Mouse (Mus musculus) forebrain, embryonic 10.5 days (tissue): ENCODE measurements around the gene Kansl1l. TPM values are rescaled to one million over a fixed set of nuclear protein-coding genes. Genes with fewer than 3 reads are reported as not detected.

ENCODE experiments used
- DNase-seq: peaks from one replicate; pipeline ENCODE4 v3.0.0-alpha.2; 2017; ENCODE audit warnings: low spot score; ENCODE audit errors: extremely low spot score
- H3K27ac ChIP-seq: fragments of 300-500 bp; sonication (generic); 2 replicates; pipeline ENCODE4 v1.5.1; 2016; ENCODE audit warnings: mild to moderate bottlenecking
- H3K27me3 ChIP-seq: fragments of 300-500 bp; sonication (generic); 2 replicates; pipeline ENCODE4 v1.6.1; 2016; ENCODE audit warnings: mild to moderate bottlenecking; ENCODE audit not compliant: poor library complexity, severe bottlenecking
- H3K36me3 ChIP-seq: fragments of 300-500 bp; sonication (generic); replicated peaks from 2 replicates; pipeline ENCODE4 v1.6.1; 2016; ENCODE audit warnings: mild to moderate bottlenecking, moderate library complexity
- H3K4me1 ChIP-seq: fragments of 300-500 bp; sonication (generic); 2 replicates; pipeline ENCODE4 v1.6.1; 2016
- H3K4me3 ChIP-seq: fragments of 300-500 bp; sonication (generic); 2 replicates; pipeline ENCODE4 v1.5.1; 2016; ENCODE audit warnings: mild to moderate bottlenecking, moderate library complexity
- H3K9me3 ChIP-seq: fragments of 300-500 bp; sonication (generic); 2 replicates; pipeline ENCODE4 v1.6.1; 2016; ENCODE audit warnings: mild to moderate bottlenecking, moderate library complexity
- WGBS: fragments of 180-500 bp; shearing (Covaris S2); methylation state at CpG from one replicate; pipeline ENCODE4 v1.1.7; 2016; 5-methylcytosine and 5-hydroxymethylcytosine counted together
- polyA plus RNA-seq: library from polyadenylated mRNA; unstranded; fragments of >200 nt; fragmentation: Nextera tagmentation; extraction: Ambion mirVana; gene quantifications from 2 replicates; pipeline ENCODE4 v1.2.1, GENCODE M21; 2016

The Kansl1l gene
- polyA plus RNA-seq, 1 experiment from 2014 or later: 7.1 TPM

GRCm38 (mm10) chr1:66813191-66813590 lies 4.2 kb downstream of the Kansl1l start:
- Histone ChIP-seq H3K27me3 (peaks cover 2% of the 10 kb centered on the region; the same call in 1 of the 2 replicates), H3K4me3 (no peak overlapping the region), H3K36me3 (no peaks in the 10 kb centered on the region), H3K4me1 (peaks cover 5% of the 10 kb centered on the region; the same call in 1 of the 2 replicates), H3K27ac (no peak overlapping the region), H3K9me3 (no peaks in the 10 kb centered on the region)
- 84% methylated on average over 1 of the region's 1 CpGs for WGBS
- no peak for DNase-seq

- no peaks in the 10 kb centered on the region for H3K4me1 ChIP-seq
- no peaks in the 10 kb centered on the region for H3K9me3 ChIP-seq
- WGBS: 85% methylated on average over 1 of the region's 1 CpGs
- H3K27me3 ChIP-seq: no peaks in the 10 kb centered on the region
- H3K4me3 ChIP-seq: no peak overlapping the region
- no peak for DNase-seq
- H3K27ac ChIP-seq: no peak overlapping the region
- peaks cover 1% of the 10 kb centered on the region; the same call in 1 of the 2 replicates for H3K36me3 ChIP-seq
These were observed 10.5 kb downstream of the Kansl1l start for GRCm38 (mm10) chr1:66806821-66807220.

- H3K27ac ChIP-seq: no peak overlapping the region
- H3K4me3 ChIP-seq: no peak overlapping the region
- 93% methylated on average over 1 of the region's 1 CpGs for WGBS
- no peak for DNase-seq
- H3K4me1 ChIP-seq: no peaks in the 10 kb centered on the region
- no peaks in the 10 kb centered on the region for H3K27me3 ChIP-seq
- peaks cover 13% of the 10 kb centered on the region for H3K36me3 ChIP-seq
- H3K9me3 ChIP-seq: no peaks in the 10 kb centered on the region
These were observed 12.0 kb downstream of the Kansl1l start for GRCm38 (mm10) chr1:66805408-66805807.

- Histone ChIP-seq H3K9me3 (no peaks in the 10 kb centered on the region), H3K36me3 (peaks cover 18% of the 10 kb centered on the region), H3K27me3 (no peaks in the 10 kb centered on the region), H3K4me1 (no peaks in the 10 kb centered on the region), H3K4me3 (no peak overlapping the region), H3K27ac (no peak overlapping the region)
- DNase-seq: no peak
- WGBS: 59% methylated on average over 5 of the region's 5 CpGs
These were observed 12.7 kb downstream of the Kansl1l start for GRCm38 (mm10) chr1:66804710-66805109.

GRCm38 (mm10) chr1:66797962-66798361 lies 19.4 kb downstream of the Kansl1l start:
- 86% methylated on average over 2 of the region's 2 CpGs for WGBS

GRCm38 (mm10) chr1:66792838-66793466 lies 24.4 kb downstream of the Kansl1l start:
- Histone ChIP-seq H3K36me3 (no peaks in the 10 kb centered on the region), H3K4me1 (0 out of 2 replicates have a peak, but pooled peaks cover 4% of the 10 kb centered on the region), H3K27ac (no peak overlapping the region), H3K4me3 (no peak overlapping the region), H3K27me3 (no peaks in the 10 kb centered on the region), H3K9me3 (no peaks in the 10 kb centered on the region)
- WGBS: 93% methylated on average over 2 of the region's 2 CpGs
- no peak for DNase-seq

More at GRCm38 (mm10) chr1:66797962-66798361, 19.4 kb downstream of the Kansl1l start:
- no peak for DNase-seq
- H3K4me3 ChIP-seq: no peak overlapping the region
- H3K27ac ChIP-seq: no peak overlapping the region
- H3K36me3 ChIP-seq: peaks cover 20% of the 10 kb centered on the region
- H3K27me3 ChIP-seq: no peaks in the 10 kb centered on the region
- H3K4me1 ChIP-seq: no peaks in the 10 kb centered on the region
- H3K9me3 ChIP-seq: no peaks in the 10 kb centered on the region

GRCm38 (mm10) chr1:66782296-66782695 lies 35.1 kb downstream of the Kansl1l start:
- H3K4me1 ChIP-seq: no peaks in the 10 kb centered on the region
- WGBS: 79% methylated on average over 2 of the region's 2 CpGs
- H3K27ac ChIP-seq: no peak overlapping the region
- no peak overlapping the region for H3K4me3 ChIP-seq
- no peaks in the 10 kb centered on the region for H3K27me3 ChIP-seq
- H3K36me3 ChIP-seq: 0 out of 2 replicates have a peak, but pooled peaks cover under 1% of the 10 kb centered on the region
- no peak for DNase-seq
- H3K9me3 ChIP-seq: no peaks in the 10 kb centered on the region

GRCm38 (mm10) chr1:66781027-66781426 lies 36.3 kb downstream of the Kansl1l start:
- Histone ChIP-seq H3K4me3 (no peak overlapping the region), H3K9me3 (no peaks in the 10 kb centered on the region), H3K36me3 (0 out of 2 replicates have a peak, but pooled peaks cover 2% of the 10 kb centered on the region), H3K27ac (no peak overlapping the region), H3K27me3 (no peaks in the 10 kb centered on the region), H3K4me1 (no peaks in the 10 kb centered on the region)
- WGBS: 90% methylated on average over 4 of the region's 4 CpGs
- DNase-seq: no peak

- Histone ChIP-seq H3K9me3 (no peaks in the 10 kb centered on the region), H3K27me3 (no peaks in the 10 kb centered on the region), H3K36me3 (0 out of 2 replicates have a peak, but pooled peaks cover 2% of the 10 kb centered on the region), H3K27ac (no peak overlapping the region), H3K4me3 (no peak overlapping the region), H3K4me1 (no peaks in the 10 kb centered on the region)
- no peak for DNase-seq
- WGBS: 88% methylated on average over 1 of the region's 1 CpGs
These were observed 38.6 kb downstream of the Kansl1l start for GRCm38 (mm10) chr1:66778798-66779197.

- whole genome bisulfite sequencing: 89% methylated on average over 2 of the region's 2 CpGs
- no peak for DNase-seq
These were observed 39.5 kb downstream of the Kansl1l start for GRCm38 (mm10) chr1:66777878-66778277.

GRCm38 (mm10) chr1:66768764-66769163 lies 48.6 kb downstream of the Kansl1l start:
- no peak overlapping the region for H3K27ac ChIP-seq
- WGBS: 92% methylated on average over 1 of the region's 1 CpGs
- H3K27me3 ChIP-seq: no peaks in the 10 kb centered on the region
- DNase-seq: no peak
- no peak overlapping the region for H3K4me3 ChIP-seq
- no peaks in the 10 kb centered on the region for H3K4me1 ChIP-seq
- H3K9me3 ChIP-seq: no peaks in the 10 kb centered on the region
- peaks cover 16% of the 10 kb centered on the region for H3K36me3 ChIP-seq

More at GRCm38 (mm10) chr1:66777878-66778277, 39.5 kb downstream of the Kansl1l start:
- Histone ChIP-seq H3K4me1 (no peaks in the 10 kb centered on the region), H3K27ac (no peak overlapping the region), H3K4me3 (no peak overlapping the region), H3K27me3 (no peaks in the 10 kb centered on the region), H3K9me3 (no peaks in the 10 kb centered on the region), H3K36me3 (0 out of 2 replicates have a peak, but pooled peaks cover 2% of the 10 kb centered on the region)

GRCm38 (mm10) chr1:66730581-66730980 lies 86.8 kb downstream of the Kansl1l start:
- Histone ChIP-seq H3K9me3 (no peaks in the 10 kb centered on the region), H3K27me3 (no peaks in the 10 kb centered on the region), H3K4me3 (no peak overlapping the region), H3K4me1 (no peaks in the 10 kb centered on the region), H3K36me3 (peaks cover 28% of the 10 kb centered on the region), H3K27ac (no peak overlapping the region)
- 86% methylated on average over 1 of the region's 1 CpGs for WGBS
- DNase-seq: no peak

GRCm38 (mm10) chr1:66712859-66713258 lies 104.5 kb downstream of the Kansl1l start:
- no peaks in the 10 kb centered on the region for H3K9me3 ChIP-seq
- no peaks in the 10 kb centered on the region for H3K4me1 ChIP-seq
- H3K27ac ChIP-seq: no peak overlapping the region
- no peaks in the 10 kb centered on the region for H3K27me3 ChIP-seq
- H3K4me3 ChIP-seq: no peak overlapping the region
- 97% methylated on average over 3 of the region's 3 CpGs for WGBS
- DNase-seq: no peak
- peaks cover 84% of the 10 kb centered on the region for H3K36me3 ChIP-seq
